Mouse (Mus musculus) spleen, adult 2 months (tissue): Measurements from ENCODE around the gene Xrcc6.

Source experiments
- CTCF ChIP-seq: fragments of 200-500 bp; IDR thresholded peaks from 2 replicates; pipeline ENCODE4 v1.5.1; 2011; ENCODE audit warnings: mild to moderate bottlenecking, inconsistent platforms; ENCODE audit not compliant: insufficient read depth, insufficient read length, insufficient replicate concordance; ENCODE audit errors: extremely low read depth
- POLR2A ChIP-seq: fragments of 200-500 bp; IDR thresholded peaks from 2 replicates; pipeline ENCODE4 v1.6.1; 2011; ENCODE audit warnings: low read depth, low read length, inconsistent platforms

DNA sequence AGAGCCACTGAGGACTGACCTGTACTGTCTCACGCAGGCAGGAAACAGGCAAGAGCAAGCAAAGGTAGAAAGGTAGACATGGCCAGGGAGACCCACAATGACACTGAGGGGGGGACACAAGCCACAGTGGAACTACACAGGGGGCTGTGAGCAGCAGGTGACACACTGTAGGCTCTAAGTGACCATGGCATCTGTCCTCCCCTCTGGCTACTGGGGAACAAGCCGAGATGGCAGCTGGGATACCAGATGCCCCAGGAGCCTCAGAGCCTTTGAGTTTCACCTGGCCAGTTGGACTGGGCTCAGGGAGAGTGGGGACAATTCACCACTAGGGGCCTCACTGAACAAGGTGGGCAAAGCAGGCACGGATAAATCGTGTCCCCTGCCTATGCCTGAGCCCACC is 35.3 kb upstream of the Xrcc6 start:
- no peak for TF ChIP-seq CTCF
- TF ChIP-seq POLR2A: no peak
